Mouse (Mus musculus) liver, embryonic 16.5 days (tissue): Measurements from ENCODE around the gene Glb1. TPM values are rescaled to one million over a fixed set of nuclear protein-coding genes. Genes with fewer than 3 reads are reported as not detected.

Experiments
- ATAC-seq: fragments of 200-750 bp; cut with Nextera tagmentation; 2 replicates; pipeline ENCODE4 v1.8.0; 2017; ENCODE audit warnings: low read depth, mild to moderate bottlenecking, moderate number of reproducible peaks, moderate library complexity
- H3K27ac ChIP-seq: fragments of 300-500 bp; sonication (generic); 2 replicates; pipeline ENCODE4 v1.5.1; 2014; ENCODE audit warnings: mild to moderate bottlenecking, low read length
- H3K27me3 ChIP-seq: fragments of 300-500 bp; sonication (generic); 2 replicates; pipeline ENCODE4 v1.6.1; 2014; ENCODE audit warnings: low read depth, low read length, mixed read lengths; ENCODE audit not compliant: control insufficient read depth, insufficient read depth
- H3K36me3 ChIP-seq: fragments of 300-500 bp; sonication (generic); 2 replicates; pipeline ENCODE4 v1.6.1; 2014; ENCODE audit warnings: mild to moderate bottlenecking; ENCODE audit not compliant: control insufficient read depth, insufficient read depth
- H3K4me1 ChIP-seq: fragments of 300-500 bp; sonication (generic); 2 replicates; pipeline ENCODE4 v1.6.1; 2014; ENCODE audit warnings: low read depth, low read length, mixed read lengths; ENCODE audit not compliant: control insufficient read depth
- H3K4me2 ChIP-seq: fragments of 300-500 bp; sonication (generic); 2 replicates; pipeline ENCODE4 v1.6.1; 2014; ENCODE audit warnings: low read depth, low read length, mixed read lengths
- H3K4me3 ChIP-seq: fragments of 300-500 bp; sonication (generic); 2 replicates; pipeline ENCODE4 v1.5.1; 2014; ENCODE audit warnings: low read depth, mild to moderate bottlenecking, low read length
- H3K9ac ChIP-seq: fragments of 300-500 bp; sonication (generic); 2 replicates; pipeline ENCODE4 v1.6.1; 2014; ENCODE audit warnings: low read depth, low read length
- H3K9me3 ChIP-seq: fragments of 300-500 bp; sonication (generic); replicated peaks from 2 replicates; pipeline ENCODE4 v1.6.1; 2016; ENCODE audit warnings: low read length; ENCODE audit not compliant: control insufficient read depth
- WGBS: fragments of 180-500 bp; shearing (Covaris S2); extraction: QIAGEN DNeasy Blood & Tissue Kit; methylation state at CpG from one replicate; pipeline ENCODE4 v1.1.7; 2014; ENCODE audit not compliant: insufficient replicate concordance; 5-methylcytosine and 5-hydroxymethylcytosine counted together
- polyA plus RNA-seq: library from polyadenylated mRNA; unstranded; fragments of >200 nt; fragmentation: Nextera tagmentation; extraction: Ambion mirVana; gene quantifications from 2 replicates; pipeline ENCODE4 v1.2.1, GENCODE M21; 2015

The Glb1 gene
- polyA plus RNA-seq, 1 experiment from 2014 or later: 18.5 TPM

GRCm38 (mm10) chr9:114487481-114488258, 86.8 kb downstream of the Glb1 start:
- no peak for ATAC-seq
- Histone ChIP-seq H3K36me3 (no peaks in the 10 kb centered on the region), H3K4me3 (no peak overlapping the region), H3K27me3 (no peaks in the 10 kb centered on the region), H3K27ac (no peak overlapping the region), H3K4me1 (no peaks in the 10 kb centered on the region), H3K4me2 (no peak overlapping the region), H3K9ac (no peak overlapping the region), H3K9me3 (no peaks in the 10 kb centered on the region)
- WGBS: 56% methylated on average over 23 of the region's 23 CpGs

GRCm38 (mm10) chr9:114496469-114496868, 95.6 kb downstream of the Glb1 start:
- Histone ChIP-seq H3K4me1 (no peaks in the 10 kb centered on the region), H3K4me3 (no peak overlapping the region), H3K27me3 (no peaks in the 10 kb centered on the region), H3K9ac (no peak overlapping the region), H3K36me3 (no peaks in the 10 kb centered on the region), H3K9me3 (no peaks in the 10 kb centered on the region), H3K4me2 (no peak overlapping the region), H3K27ac (no peak overlapping the region)
- no peak for ATAC-seq
- 59% methylated on average over 7 of the region's 7 CpGs for WGBS

GRCm38 (mm10) chr9:114498218-114498617, 97.3 kb downstream of the Glb1 start:
- ATAC-seq: 0 out of 2 replicates have a peak, but pooled peaks have one; percentile 32
- H3K4me2 ChIP-seq: no peak overlapping the region

GRCm38 (mm10) chr9:114499783-114500515, 99.1 kb downstream of the Glb1 start:
- Histone ChIP-seq H3K9ac (no peak overlapping the region), H3K36me3 (no peaks in the 10 kb centered on the region), H3K9me3 (no peaks in the 10 kb centered on the region), H3K27me3 (no peaks in the 10 kb centered on the region), H3K27ac (no peak overlapping the region), H3K4me3 (no peak overlapping the region), H3K4me2 (no peak overlapping the region), H3K4me1 (peaks cover 6% of the 10 kb centered on the region)
- 14% methylated on average over 15 of the region's 15 CpGs for WGBS
- no peak for ATAC-seq

More at GRCm38 (mm10) chr9:114498218-114498617, 97.3 kb downstream of the Glb1 start:
- Histone ChIP-seq H3K4me1 (peaks cover 6% of the 10 kb centered on the region), H3K9me3 (no peaks in the 10 kb centered on the region), H3K36me3 (no peaks in the 10 kb centered on the region), H3K27me3 (no peaks in the 10 kb centered on the region), H3K27ac (no peak overlapping the region), H3K9ac (no peak overlapping the region), H3K4me3 (no peak overlapping the region)
- WGBS: 5% methylated on average over 11 of the region's 11 CpGs

GRCm38 (mm10) chr9:114501111-114501510, 100.2 kb downstream of the Glb1 start:
- Histone ChIP-seq H3K9ac (no peak overlapping the region), H3K36me3 (no peaks in the 10 kb centered on the region), H3K4me3 (no peak overlapping the region), H3K27me3 (no peaks in the 10 kb centered on the region), H3K27ac (no peak overlapping the region), H3K9me3 (no peaks in the 10 kb centered on the region), H3K4me2 (no peak overlapping the region), H3K4me1 (peaks cover 6% of the 10 kb centered on the region)
- no peak for ATAC-seq
- 21% methylated on average over 7 of the region's 7 CpGs for WGBS

GRCm38 (mm10) chr9:114501913-114502312, 101.0 kb downstream of the Glb1 start:
- 58% methylated on average over 11 of the region's 11 CpGs for WGBS
- Histone ChIP-seq H3K27me3 (no peaks in the 10 kb centered on the region), H3K36me3 (no peaks in the 10 kb centered on the region), H3K9ac (no peak overlapping the region), H3K4me2 (no peak overlapping the region), H3K27ac (no peak overlapping the region), H3K4me1 (peaks cover 6% of the 10 kb centered on the region), H3K4me3 (no peak overlapping the region), H3K9me3 (no peaks in the 10 kb centered on the region)
- ATAC-seq: no peak

- ATAC-seq: peak; percentile 37
- peaks cover 6% of the 10 kb centered on the region for H3K4me1 ChIP-seq
- WGBS: 18% methylated on average over 15 of the region's 15 CpGs
- no peak overlapping the region for H3K9ac ChIP-seq
- H3K4me3 ChIP-seq: no peak overlapping the region
- no peak overlapping the region for H3K4me2 ChIP-seq
- H3K27ac ChIP-seq: no peak overlapping the region
- H3K27me3 ChIP-seq: no peaks in the 10 kb centered on the region
- H3K36me3 ChIP-seq: no peaks in the 10 kb centered on the region
- H3K9me3 ChIP-seq: no peaks in the 10 kb centered on the region
Observed at GRCm38 (mm10) chr9:114502711-114503427, 102.0 kb downstream of the Glb1 start.

GRCm38 (mm10) chr9:114504816-114505215, 103.9 kb downstream of the Glb1 start, which contains the start of gene Ccr4:
TSS of gene Ccr4 (minus strand) at chr9:114504916.
- Histone ChIP-seq H3K4me3 (no peak within 1 kb of the TSS), H3K36me3 (no peaks in the 10 kb centered on the region), H3K4me2 (no peak within 1 kb of the TSS), H3K9ac (no peak within 1 kb of the TSS), H3K27ac (no peak within 1 kb of the TSS), H3K27me3 (no peaks in the 10 kb centered on the region), H3K9me3 (no peaks in the 10 kb centered on the region), H3K4me1 (peaks cover 6% of the 10 kb centered on the region)
- no peak for ATAC-seq
- WGBS: 76% methylated on average over 9 of the region's 9 CpGs
